Mouse (Mus musculus): ENCODE measurements around the gene Rai1. TPM values are rescaled to one million over a fixed set of nuclear protein-coding genes. Genes with fewer than 3 reads are reported as not detected.

The Rai1 gene
- polyA plus RNA-seq, 1 experiment from 2014 or later, result 37.0 TPM

GRCm38 (mm10) chr11:60162547-60162946 is 57.7 kb downstream of the Rai1 start:
- no peak for DNase-seq (ENCODE audit: low spot score)

- DNase-seq (ENCODE audit: low spot score), result peak; percentile 27
Observed at GRCm38 (mm10) chr11:60163362-60163761, 58.5 kb downstream of the Rai1 start.

DNA sequence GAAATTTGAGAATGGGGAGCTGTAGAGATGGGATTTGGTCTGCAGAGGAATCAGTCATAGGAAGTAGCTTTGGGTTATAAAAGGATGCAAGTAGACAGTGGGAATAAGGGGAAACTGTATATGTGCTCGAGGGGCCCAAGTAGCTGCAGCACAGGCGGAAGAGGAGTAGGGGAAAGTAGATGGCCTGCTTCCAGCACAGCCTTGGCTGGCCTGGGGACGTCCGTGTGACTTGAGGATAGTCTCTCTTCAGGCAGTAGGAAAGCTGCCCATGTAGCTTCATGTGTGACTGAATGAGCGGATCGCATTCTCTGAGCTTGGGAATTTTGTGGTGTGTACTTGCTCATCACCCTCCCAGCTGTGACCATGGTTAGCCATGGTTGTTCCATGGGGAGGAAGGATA is 59.6 kb downstream of the Rai1 start:
- DNase-seq (ENCODE audit: low spot score), result no peak

GRCm38 (mm10) chr11:60165076-60165475 is 60.3 kb downstream of the Rai1 start:
- no peak for DNase-seq (ENCODE audit: low spot score)

- DNase-seq (ENCODE audit: low spot score), result no peak
Observed at GRCm38 (mm10) chr11:60168780-60169179, 64.0 kb downstream of the Rai1 start.

DNA sequence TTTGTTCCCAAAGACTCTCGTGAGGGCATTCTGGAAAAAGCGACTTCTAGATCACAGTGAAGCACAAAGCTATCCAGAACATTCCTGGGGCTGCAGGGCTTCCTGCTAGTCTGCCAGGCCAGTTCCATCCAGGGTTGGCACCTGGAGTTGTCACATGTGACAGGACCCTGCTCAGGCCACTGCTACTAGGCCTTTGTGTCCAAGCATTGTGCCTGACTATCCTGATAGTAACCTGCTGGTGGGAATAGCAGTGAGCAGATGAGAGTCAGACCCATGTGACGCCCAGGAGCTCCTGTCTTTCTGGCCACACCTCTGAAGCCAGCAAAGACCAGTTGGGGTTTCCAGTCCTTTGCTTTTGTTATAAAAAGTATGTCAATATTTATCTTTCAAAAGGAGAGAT is 67.3 kb downstream of the Rai1 start:
- no peak for DNase-seq (ENCODE audit: low spot score)

GRCm38 (mm10) chr11:60173606-60174184 is 68.9 kb downstream of the Rai1 start:
- DNase-seq (ENCODE audit: low spot score), result no peak

DNA sequence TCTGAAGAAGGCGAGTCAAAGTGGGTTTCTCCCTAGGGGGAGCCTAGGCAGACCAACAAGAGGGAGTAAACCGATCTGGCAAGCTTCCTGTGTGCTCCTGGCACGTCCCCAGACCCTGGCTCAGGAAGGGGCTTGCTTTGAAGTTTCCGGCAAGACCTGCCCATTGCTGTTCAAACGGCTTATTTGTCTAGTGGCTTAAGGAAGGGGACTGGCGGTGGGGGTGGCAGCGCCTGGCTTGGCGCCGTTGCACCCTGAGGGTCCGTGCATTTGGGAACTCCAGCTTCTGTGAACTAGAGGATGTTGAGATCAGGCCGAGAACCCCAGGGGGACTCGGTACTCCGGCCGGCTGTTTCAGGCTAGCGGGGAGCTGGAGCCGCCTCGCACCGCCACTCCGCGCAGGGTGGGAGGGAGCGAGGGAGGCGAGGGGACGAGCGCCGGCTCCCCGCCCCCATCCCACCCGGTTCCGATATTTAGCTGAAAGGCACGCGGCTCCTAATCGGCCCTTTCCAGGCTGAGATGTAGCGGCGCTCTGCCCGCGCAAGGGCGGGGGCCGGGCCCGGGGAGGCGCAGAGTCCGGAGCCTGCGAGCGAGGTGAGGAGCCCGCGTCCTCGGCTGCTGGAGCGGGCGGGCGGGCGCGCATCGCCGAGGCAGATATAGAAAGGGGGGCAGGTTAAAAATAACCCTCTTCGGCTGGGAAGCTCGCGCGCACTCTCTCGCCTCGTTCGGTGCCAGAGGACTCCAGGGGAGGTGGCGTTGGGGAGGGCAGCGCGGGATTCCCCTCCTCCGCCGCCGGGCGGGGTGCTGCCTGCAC is 70.8 kb downstream of the Rai1 start:
- DNase-seq (ENCODE audit: low spot score), result peak; percentile 52

DNA sequence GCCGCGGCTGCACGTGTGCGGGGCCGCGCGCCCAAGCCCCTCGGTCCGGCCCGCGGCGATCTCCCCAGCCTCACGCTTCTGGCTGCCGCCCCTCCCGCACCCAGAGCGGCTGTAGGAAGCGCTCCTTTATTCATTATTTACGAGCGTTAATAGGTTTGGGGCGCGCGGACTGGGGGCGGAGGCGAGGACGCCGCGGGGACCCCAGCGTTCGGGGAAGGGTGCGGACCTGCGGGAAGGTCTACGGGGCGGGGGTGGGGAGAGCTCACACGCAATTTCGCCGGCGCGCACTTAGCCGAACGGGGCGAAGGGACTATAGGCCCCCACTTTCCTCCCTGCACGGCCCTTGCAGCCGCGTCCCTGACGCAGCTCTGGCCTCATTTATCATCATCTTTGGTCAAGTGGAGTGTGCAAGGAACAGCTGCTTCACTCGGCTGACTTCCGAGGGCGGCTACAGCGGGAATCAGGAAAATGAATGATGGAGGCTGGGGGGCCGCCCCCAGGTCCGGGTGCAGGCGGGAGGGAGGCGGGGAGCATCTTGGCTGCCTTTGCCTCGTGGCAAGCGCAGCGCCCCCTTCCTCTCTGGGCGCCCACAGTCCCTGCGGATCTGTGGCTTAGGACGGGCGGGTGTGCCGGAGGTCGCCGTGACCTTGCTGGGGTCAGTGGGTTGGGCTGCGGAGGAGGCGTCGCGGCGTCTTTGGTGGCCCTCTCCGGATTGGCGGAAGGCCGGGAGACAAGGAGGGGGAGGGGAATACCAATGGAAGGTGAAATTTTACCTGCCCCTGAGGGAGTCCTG is 71.6 kb downstream of the Rai1 start:
- DNase-seq (ENCODE audit: low spot score), result peak; percentile 67

DNA sequence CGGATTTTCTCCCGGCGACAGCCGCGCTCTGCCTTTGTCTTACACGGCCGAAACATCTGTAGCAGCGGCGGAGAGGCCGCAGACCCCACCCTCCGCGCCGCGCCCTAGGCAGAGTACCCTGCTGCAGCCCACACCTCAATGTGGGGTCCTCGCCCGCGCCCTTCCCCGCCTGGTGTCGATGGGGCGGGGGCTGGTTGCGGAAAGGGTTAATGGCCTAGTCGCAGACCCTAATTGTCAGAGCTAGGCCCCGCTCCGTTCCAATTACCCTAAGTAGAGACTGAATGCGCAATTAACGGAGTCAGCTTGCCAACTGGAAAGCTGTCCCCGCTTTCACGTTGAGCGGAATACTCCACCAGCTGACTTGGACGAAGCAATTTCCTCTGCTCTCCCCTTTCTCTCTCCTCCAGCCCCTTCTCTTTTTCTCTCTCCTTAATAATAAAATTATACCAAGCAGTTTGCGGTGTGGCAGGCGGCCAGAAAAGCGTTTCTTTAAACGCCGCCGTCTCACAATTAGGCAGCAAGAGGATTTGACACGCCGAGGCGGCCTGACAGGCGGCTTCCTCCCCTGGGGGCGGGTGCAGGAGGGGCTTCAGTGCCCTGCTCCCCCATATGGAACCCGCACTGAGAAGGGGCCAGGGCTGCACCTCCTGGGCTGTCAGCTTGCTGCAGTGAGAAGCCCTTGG is 72.3 kb downstream of the Rai1 start:
- peak; percentile 43 for DNase-seq (ENCODE audit: low spot score)

GRCm38 (mm10) chr11:60178005-60178404 is 73.2 kb downstream of the Rai1 start:
- no peak for DNase-seq (ENCODE audit: low spot score)

- DNase-seq (ENCODE audit: low spot score), result no peak
Observed at GRCm38 (mm10) chr11:60178506-60178905, 73.7 kb downstream of the Rai1 start.

DNA sequence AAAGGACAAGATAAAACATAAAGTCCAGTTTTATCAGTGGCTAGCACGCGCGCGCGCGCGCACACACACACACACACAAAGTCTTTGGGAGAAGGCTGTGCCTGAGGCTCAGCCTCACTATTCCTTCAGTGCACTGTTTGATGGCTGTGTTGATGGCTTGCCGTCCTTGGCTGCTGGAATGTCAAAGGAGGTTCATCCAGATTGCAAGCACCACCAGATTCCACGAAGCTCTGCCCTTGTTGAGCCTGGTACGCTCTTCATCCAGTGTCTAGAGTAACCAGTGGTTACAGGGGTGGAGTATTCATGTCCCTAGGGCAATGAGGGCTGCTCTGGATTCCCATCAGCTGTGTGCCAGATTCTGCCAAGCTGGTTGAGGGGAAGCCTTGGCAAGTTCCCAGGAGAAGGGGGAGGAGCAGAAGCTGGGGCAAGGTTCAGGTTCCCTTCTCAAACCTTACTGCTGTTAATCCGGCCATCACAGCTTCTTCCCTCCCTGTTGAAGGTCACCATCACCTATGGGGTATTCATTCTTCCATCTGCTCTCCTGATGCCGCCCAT is 77.4 kb downstream of the Rai1 start:
- no peak for DNase-seq (ENCODE audit: low spot score)

DNA sequence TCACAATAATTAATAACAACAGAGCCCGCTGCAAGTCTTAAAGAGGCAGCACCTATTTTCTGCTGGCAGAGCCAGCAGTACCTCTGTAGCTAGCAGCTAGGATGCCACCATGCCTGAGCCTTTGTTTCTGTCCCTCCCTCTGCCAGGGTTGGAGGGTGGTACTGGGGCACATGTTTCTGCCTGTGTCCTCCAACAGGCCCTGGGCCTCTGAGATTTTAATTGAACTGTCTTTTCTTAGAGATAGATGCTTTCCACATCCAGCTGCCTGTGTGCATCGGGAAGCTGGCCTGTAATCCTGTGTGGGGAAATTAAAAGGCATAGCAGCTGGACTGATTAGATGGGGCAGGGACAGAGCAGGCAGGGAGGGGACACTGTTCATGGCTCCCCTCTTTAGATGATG is 77.9 kb downstream of the Rai1 start:
- DNase-seq (ENCODE audit: low spot score), result no peak

- peak; percentile 59 for DNase-seq (ENCODE audit: low spot score)
Observed at GRCm38 (mm10) chr11:60184346-60185325, 79.8 kb downstream of the Rai1 start.

- peak; percentile 62 for DNase-seq (ENCODE audit: low spot score)
Observed at GRCm38 (mm10) chr11:60185396-60186231, 80.8 kb downstream of the Rai1 start.

DNA sequence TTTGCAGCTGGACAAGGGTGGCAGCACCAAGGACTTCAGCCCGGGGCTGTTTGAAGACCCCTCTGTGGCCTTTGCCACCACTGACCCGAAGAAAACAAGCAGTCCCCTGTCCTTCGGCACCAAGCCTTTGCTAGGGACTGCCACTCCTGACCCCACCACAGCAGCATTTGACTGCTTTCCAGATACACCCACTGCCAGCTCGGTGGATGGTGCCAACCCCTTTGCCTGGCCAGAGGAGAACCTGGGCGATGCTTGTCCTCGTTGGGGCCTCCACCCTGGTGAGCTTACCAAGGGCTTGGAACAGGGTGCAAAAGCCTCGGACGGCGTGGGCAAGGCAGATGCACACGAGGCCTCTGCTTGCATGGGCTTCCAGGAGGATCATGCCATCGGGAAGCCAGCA is 82.3 kb downstream of the Rai1 start:
- DNase-seq (ENCODE audit: low spot score), result no peak

DNA sequence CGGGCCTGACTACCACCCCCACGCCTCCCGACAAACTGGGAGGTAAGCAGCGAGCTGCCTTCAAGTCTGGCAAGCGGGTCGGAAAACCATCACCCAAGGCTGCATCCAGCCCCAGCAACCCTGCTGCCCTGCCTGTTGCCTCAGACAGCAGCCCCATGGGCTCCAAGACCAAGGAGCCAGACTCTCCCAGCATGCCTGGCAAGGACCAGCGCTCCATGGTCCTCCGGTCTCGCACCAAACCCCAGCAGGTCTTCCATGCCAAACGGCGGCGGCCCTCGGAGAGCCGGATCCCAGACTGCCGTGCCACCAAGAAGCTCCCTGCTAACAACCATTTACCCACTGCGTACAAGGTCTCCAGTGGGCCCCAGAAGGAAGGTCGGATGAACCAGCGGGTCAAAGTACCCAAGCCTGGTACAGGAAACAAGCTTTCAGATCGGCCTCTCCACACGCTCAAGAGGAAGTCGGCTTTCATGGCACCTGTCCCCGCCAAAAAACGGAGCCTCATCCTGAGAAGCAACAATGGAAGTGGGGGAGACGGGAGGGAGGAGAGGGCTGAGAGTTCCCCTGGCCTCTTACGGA is 83.6 kb downstream of the Rai1 start:
- DNase-seq (ENCODE audit: low spot score), result peak; percentile 28

All from thymus, postnatal 0 days (tissue).